Mouse (Mus musculus) heart, embryonic 11.5 days (tissue): ENCODE measurements around the gene Ttc21a. TPM values are rescaled to one million over a fixed set of nuclear protein-coding genes. Genes with fewer than 3 reads are reported as not detected.

Experiments used
- ATAC-seq: fragments of 200-750 bp; cut with Nextera tagmentation; replicated peaks from 2 replicates; pipeline ENCODE4 v1.8.0; 2017; ENCODE audit warnings: moderate library complexity; ENCODE audit not compliant: insufficient number of reproducible peaks, low FRiP score, low TSS enrichment
- H3K27ac ChIP-seq: fragments of 300-500 bp; sonication (generic); 2 replicates; pipeline ENCODE4 v1.5.1; 2014; ENCODE audit warnings: mild to moderate bottlenecking, low read depth, low read length
- H3K27me3 ChIP-seq: fragments of 300-500 bp; sonication (generic); 2 replicates; pipeline ENCODE4 v1.6.1; 2014; ENCODE audit warnings: mild to moderate bottlenecking, low read length, mixed read lengths; ENCODE audit not compliant: control insufficient read depth, insufficient read depth
- H3K36me3 ChIP-seq: fragments of 300-500 bp; sonication (generic); 2 replicates; pipeline ENCODE4 v1.6.1; 2014; ENCODE audit warnings: mild to moderate bottlenecking, low read length, moderate library complexity, mixed read lengths; ENCODE audit not compliant: control insufficient read depth, insufficient read depth
- H3K4me1 ChIP-seq: fragments of 300-500 bp; sonication (generic); 2 replicates; pipeline ENCODE4 v1.6.1; 2014; ENCODE audit warnings: low read length; ENCODE audit not compliant: control insufficient read depth, insufficient read depth
- H3K4me2 ChIP-seq: fragments of 300-500 bp; sonication (generic); 2 replicates; pipeline ENCODE4 v1.6.1; 2014; ENCODE audit warnings: mild to moderate bottlenecking, moderate library complexity
- H3K4me3 ChIP-seq: fragments of 300-500 bp; sonication (generic); 2 replicates; pipeline ENCODE4 v1.5.1; 2014; ENCODE audit warnings: low read depth, low read length
- H3K9ac ChIP-seq: fragments of 300-500 bp; sonication (generic); 2 replicates; pipeline ENCODE4 v1.6.1; 2014; ENCODE audit warnings: mild to moderate bottlenecking, low read depth, low read length, moderate library complexity
- H3K9me3 ChIP-seq: fragments of 300-500 bp; sonication (generic); replicated peaks from 2 replicates; pipeline ENCODE4 v1.6.1; 2016; ENCODE audit warnings: low read length; ENCODE audit not compliant: control insufficient read depth
- WGBS: fragments of 180-500 bp; shearing (Covaris S2); extraction: QIAGEN DNeasy Blood & Tissue Kit; methylation state at CpG from one replicate; pipeline ENCODE4 v1.1.7; 2014; ENCODE audit not compliant: insufficient replicate concordance; 5-methylcytosine and 5-hydroxymethylcytosine counted together
- polyA plus RNA-seq: library from polyadenylated mRNA; unstranded; fragments of >200 nt; fragmentation: Nextera tagmentation; extraction: Ambion mirVana; gene quantifications from 2 replicates; pipeline ENCODE4 v1.2.1, GENCODE M21; 2014

Gene Ttc21a
- polyA plus RNA-seq = 0.23 and 0.37 TPM in 2 replicates

DNA sequence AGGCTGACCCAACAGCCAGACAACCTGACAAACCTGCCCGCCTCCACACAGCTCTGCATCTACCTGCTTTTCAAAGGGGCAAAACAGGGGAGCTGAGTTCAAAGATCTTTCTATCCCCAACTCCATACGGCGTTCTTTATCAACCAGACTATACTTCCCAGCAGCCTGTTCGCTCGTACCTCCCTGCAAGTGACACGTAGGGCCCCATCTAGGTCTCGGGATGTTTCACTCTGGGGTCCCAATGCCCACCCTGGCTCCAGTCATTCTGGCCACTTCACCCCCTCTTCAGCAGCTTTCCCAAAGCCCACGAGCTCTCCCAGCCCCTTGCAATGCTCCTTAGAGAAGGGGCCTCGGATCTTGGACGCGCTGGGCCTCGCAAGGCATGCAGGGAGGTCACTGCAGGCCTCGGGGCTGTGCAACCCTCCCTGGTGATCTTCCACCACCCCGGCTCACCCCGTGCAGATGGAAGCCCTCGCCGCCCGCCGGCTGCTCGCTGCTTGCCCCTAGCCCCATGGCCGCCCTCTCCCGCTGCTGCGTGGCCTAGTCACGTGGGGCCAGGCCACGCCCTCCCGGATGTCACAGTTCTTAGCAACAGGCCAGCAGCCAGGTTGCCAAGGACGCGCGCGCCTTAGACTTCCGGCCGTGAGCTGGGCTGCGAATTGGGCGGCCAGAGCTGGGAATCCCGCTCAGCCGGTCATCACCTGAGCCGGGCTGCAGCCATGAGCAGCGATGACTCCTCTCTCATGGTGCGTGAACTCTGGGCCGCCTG is at the start of gene Ttc21a, which contains the start of gene Gorasp1:
Gene Ttc21a, plus strand, starts transcription at position 602 of the 769 bp plus-strand sequence.
Gene Gorasp1, minus strand, starts transcription at position 561 of the 769 bp plus-strand sequence.
- WGBS = 3% methylated on average over 40 of the region's 40 CpGs
- peak within 1 kb of the TSS; percentile 59 for H3K4me3 ChIP-seq
- peak; percentile 92 for ATAC-seq
- H3K9me3 ChIP-seq = no peaks in the 10 kb centered on the region
- H3K9ac ChIP-seq = peak within 1 kb of the TSS; percentile 76
- H3K36me3 ChIP-seq = 0 out of 2 replicates have a peak, but pooled peaks cover 6% of the 10 kb centered on the region
- H3K27me3 ChIP-seq = no peaks in the 10 kb centered on the region
- H3K27ac ChIP-seq = peak within 1 kb of the TSS; percentile 50; the same call in 1 of the 2 replicates
- H3K4me2 ChIP-seq = peak within 1 kb of the TSS; percentile 93
- H3K4me1 ChIP-seq = peaks cover 6% of the 10 kb centered on the region; the same call in 1 of the 2 replicates

DNA sequence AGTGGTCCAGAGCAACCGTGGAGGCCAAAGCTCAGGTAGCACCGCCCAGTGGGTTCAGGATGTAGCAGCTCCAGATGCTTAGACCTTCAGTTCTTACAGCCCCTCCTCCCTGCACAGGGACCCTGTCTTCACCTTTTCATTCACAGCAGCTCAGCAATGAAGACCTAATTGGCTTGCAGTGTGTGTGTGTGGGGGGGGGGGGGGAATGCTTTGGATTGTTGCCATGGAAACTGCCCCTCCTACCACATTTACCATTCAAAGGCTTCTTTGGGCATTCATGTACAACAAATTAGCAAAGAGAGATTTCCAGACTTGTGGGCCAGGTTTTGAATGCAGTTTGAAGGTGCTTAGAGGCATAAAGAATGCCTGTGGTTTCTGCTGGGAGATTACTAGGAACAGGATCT is 48.6 kb upstream of the Ttc21a start:
- no peak for ATAC-seq
- Histone ChIP-seq H3K4me1 (no peaks in the 10 kb centered on the region), H3K36me3 (no peaks in the 10 kb centered on the region), H3K4me2 (no peak overlapping the region), H3K9me3 (no peaks in the 10 kb centered on the region), H3K4me3 (no peak overlapping the region), H3K9ac (no peak overlapping the region), H3K27me3 (no peaks in the 10 kb centered on the region), H3K27ac (no peak overlapping the region)
- 66% methylated on average over 2 of the region's 2 CpGs for WGBS

DNA sequence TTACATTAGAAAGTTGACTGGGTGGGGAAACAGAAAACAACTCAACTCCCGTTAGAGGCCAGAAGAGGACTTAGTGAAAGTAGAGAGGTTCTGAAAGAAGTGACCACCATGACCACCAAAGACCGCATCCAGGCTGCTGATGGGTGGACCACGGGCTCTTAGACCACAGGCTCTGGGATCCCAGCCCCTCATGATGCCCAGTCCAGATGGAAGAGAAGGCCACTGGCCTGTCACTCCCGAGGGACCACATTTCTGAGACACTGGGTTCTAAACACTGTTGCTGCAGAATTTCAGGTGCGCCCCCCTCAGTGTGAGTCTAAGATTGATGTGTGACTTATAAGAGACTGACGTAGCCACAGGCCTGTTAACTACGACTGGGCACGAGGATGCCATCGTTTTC is 48.0 kb upstream of the Ttc21a start:
- WGBS = 84% methylated on average over 9 of the region's 9 CpGs
- Histone ChIP-seq H3K36me3 (no peaks in the 10 kb centered on the region), H3K27ac (no peak overlapping the region), H3K9me3 (no peaks in the 10 kb centered on the region), H3K9ac (no peak overlapping the region), H3K4me2 (no peak overlapping the region), H3K27me3 (no peaks in the 10 kb centered on the region), H3K4me3 (no peak overlapping the region), H3K4me1 (no peaks in the 10 kb centered on the region; the same call in 1 of the 2 replicates)
- no peak for ATAC-seq

DNA sequence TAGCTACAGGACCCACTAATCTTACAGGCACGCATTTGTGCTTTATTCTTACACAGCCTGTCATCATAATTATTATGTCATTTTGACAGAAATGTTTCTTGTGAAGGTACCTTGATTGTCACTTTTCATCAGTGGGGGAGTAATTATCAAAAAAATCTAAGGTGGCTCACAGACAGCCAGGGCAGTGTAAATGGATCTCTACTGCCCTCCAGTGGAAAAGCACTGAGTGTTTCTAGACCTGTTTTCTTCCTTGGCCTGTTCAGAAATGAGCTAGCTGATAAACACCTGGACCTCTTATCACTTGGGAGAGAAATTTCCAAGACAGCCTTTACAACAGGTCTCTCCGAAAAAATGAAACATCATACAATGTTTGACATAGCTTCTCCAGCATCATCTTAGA is 46.7 kb upstream of the Ttc21a start:
- no peaks in the 10 kb centered on the region for H3K27me3 ChIP-seq
- no peaks in the 10 kb centered on the region for H3K36me3 ChIP-seq
- H3K4me3 ChIP-seq = no peak overlapping the region
- H3K4me1 ChIP-seq = peaks cover 4% of the 10 kb centered on the region
- WGBS = 50% methylated on average over 2 of the region's 2 CpGs
- no peaks in the 10 kb centered on the region for H3K9me3 ChIP-seq
- no peak overlapping the region for H3K4me2 ChIP-seq
- ATAC-seq = no peak
- H3K27ac ChIP-seq = no peak overlapping the region
- H3K9ac ChIP-seq = no peak overlapping the region

DNA sequence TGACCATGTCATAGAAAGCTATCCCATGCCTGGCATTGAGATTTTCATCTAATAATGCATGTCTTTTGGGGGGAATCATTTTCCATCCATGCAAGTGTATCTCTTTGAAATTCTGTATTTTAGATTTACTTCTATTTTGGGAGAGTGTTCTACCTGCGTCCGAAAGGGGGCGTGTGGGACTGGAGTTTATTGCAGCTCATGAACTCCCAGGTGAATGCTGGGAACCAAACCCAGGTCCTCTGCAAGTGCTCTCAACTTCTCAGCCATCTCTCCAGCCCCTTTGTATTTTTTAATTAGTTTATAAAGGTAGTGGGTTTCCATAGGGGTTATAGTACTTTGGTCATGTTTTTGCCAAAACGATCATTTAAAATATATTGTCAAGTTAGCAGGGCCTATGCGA is 43.5 kb upstream of the Ttc21a start:
- H3K4me1 ChIP-seq = peaks cover 9% of the 10 kb centered on the region
- ATAC-seq = no peak
- WGBS = 84% methylated on average over 5 of the region's 5 CpGs
- peak overlapping the region; percentile 73; the same call in 1 of the 2 replicates for H3K9ac ChIP-seq
- H3K27me3 ChIP-seq = no peaks in the 10 kb centered on the region
- H3K4me3 ChIP-seq = no peak overlapping the region; the same call in 1 of the 2 replicates
- peak overlapping the region; percentile 77 for H3K4me2 ChIP-seq
- no peak overlapping the region for H3K27ac ChIP-seq
- H3K36me3 ChIP-seq = no peaks in the 10 kb centered on the region
- no peaks in the 10 kb centered on the region for H3K9me3 ChIP-seq

DNA sequence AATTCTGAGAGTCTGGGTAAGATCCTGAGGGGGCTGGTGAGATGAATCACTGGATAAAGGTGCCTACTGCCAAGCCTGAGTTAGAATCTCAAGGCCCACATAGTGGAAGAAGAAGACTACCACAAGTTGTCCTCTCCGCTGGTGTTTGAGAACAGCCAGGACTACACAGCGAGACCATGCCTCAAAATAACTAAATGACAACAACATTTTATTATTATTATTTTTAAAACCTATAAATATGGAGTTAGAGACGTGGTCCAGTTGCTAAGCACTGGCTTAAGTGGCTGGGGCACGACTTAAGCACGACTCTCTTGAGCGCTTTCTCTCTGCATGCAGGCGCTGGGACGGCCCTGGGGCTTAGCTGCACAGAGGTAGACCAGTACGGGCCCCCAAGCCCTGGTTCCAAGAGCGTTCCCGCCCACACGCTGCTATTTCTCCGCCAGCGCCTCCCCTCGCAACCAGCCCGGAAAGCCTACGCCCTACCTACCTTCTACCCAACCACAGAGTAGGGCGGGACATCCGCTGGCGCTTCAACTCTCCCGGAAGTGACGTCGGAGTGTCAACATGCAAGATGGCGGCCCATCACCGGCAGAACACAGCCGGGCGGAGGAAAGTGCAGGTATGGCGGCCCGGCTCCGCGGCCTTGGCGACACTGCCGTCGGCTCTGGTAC is 42.9 kb upstream of the Ttc21a start, which contains the start of gene Wdr48:
Gene Wdr48, plus strand, starts transcription at position 540 of the 671 bp plus-strand sequence.
- peak within 1 kb of the TSS; percentile 99 for H3K4me3 ChIP-seq
- peak within 1 kb of the TSS; percentile 90 for H3K9ac ChIP-seq
- H3K4me1 ChIP-seq = peaks cover 9% of the 10 kb centered on the region
- peak; percentile 99 for ATAC-seq
- H3K36me3 ChIP-seq = no peaks in the 10 kb centered on the region
- no peaks in the 10 kb centered on the region for H3K27me3 ChIP-seq
- WGBS = 3% methylated on average over 34 of the region's 34 CpGs
- no peaks in the 10 kb centered on the region for H3K9me3 ChIP-seq
- H3K27ac ChIP-seq = peak within 1 kb of the TSS; percentile 71
- H3K4me2 ChIP-seq = peak within 1 kb of the TSS; percentile 93

DNA sequence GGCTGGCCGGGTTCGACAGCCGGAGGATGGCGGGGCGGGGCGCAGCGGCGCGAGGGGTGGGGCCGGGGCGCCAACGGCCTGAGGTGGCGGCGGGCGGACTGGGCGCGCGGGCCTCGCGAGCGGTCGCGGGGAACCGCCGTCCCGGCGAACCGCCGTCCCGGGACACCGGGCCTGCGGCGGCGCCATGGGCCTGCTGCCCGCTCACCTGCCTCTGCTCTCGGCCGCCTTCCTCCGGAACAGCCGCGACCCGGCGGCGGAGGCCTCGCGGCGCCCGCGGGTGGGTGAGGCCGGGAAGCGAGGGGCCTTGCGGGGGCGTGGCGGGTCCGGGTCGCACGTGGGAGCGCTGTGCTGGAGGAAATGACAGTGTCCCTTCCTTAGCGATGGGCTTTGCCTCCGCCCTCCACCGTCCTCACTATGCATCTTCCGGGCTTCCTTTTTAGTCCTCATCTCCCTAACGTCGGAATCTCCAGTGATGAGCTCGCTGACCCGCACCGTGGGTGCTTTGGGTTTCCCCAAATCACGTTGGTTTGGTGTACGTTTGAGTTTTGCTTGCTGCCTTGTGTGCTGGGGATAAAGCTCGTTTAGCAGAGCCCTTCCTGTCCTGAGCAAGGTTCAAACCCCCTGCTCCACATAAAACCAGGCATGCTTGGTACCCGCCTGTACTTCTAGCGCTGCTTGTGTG is 42.2 kb upstream of the Ttc21a start:
- no peaks in the 10 kb centered on the region for H3K9me3 ChIP-seq
- peak overlapping the region; percentile 71 for H3K27ac ChIP-seq
- peak overlapping the region; percentile 99 for H3K4me3 ChIP-seq
- ATAC-seq = peak; percentile 83
- H3K9ac ChIP-seq = peak overlapping the region; percentile 90
- 1% methylated on average over 57 of the region's 71 CpGs for WGBS
- H3K4me1 ChIP-seq = peaks cover 9% of the 10 kb centered on the region
- H3K4me2 ChIP-seq = peak overlapping the region; percentile 93
- no peaks in the 10 kb centered on the region for H3K36me3 ChIP-seq
- H3K27me3 ChIP-seq = no peaks in the 10 kb centered on the region

DNA sequence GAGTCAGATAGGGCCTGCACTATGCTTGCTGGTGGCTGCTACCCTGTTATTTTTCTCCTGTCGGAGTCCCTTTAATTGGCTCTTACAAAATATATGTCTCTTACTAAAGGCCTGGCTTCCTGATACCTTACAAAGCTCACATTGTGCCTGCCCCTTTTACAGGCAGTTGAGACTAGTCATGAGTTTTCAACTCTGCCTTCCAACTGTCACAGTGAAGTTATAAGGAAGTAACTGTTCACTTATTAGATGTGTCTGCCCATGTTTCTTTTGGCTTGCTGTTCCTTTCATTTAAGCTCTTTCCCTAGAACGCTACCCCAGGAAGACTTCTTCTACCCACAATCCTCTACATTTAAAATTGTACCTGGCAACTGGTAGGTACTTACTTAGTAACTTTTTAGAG is 38.0 kb upstream of the Ttc21a start:
- H3K4me2 ChIP-seq = no peak overlapping the region
- no peak overlapping the region for H3K9ac ChIP-seq
- no peak for ATAC-seq
- no peak overlapping the region for H3K27ac ChIP-seq
- WGBS = 88% methylated on average over 2 of the region's 2 CpGs
- H3K9me3 ChIP-seq = no peaks in the 10 kb centered on the region
- H3K4me3 ChIP-seq = no peak overlapping the region
- H3K27me3 ChIP-seq = no peaks in the 10 kb centered on the region
- H3K4me1 ChIP-seq = peaks cover 9% of the 10 kb centered on the region
- no peaks in the 10 kb centered on the region for H3K36me3 ChIP-seq
